Mouse (Mus musculus): ENCODE results near the gene Grik3. TPM values are rescaled to one million over a fixed set of nuclear protein-coding genes. Genes with fewer than 3 reads are reported as not detected.

Grik3 gene
- polyA plus RNA-seq, 1 experiment = not detected

DNA sequence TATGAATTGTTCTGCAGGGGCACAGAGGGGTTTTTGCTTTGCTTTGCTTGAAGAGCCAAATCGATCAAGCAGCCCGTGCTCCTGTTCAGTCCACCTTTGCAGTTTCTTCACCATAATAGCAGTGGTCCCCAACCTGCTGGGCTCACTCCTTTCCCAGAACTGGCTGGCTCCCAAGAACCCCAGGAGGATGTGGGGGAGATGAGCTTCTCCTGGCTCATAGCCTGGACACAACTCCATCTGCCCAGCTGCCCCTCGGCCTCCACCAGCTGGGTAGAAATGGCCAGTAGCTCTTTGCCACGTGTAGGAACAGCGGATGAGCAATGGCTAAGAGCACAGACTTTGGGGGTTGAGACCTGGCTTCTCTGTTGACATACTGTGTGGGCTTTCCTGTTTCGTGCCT lies 171.5 kb downstream of the Grik3 start:
- Histone ChIP-seq H3K9me3 (ENCODE audit: control insufficient read depth, low read length) (no peaks in the 10 kb centered on the region), H3K27me3 (ENCODE audit: control insufficient read depth) (no peaks in the 10 kb centered on the region), H3K4me3 (replicated peaks) (no peak overlapping the region), H3K36me3 (ENCODE audit: control insufficient read depth) (no peaks in the 10 kb centered on the region), H3K4me1 (ENCODE audit: control insufficient read depth) (no peaks in the 10 kb centered on the region)
- TF ChIP-seq GATA1 (IDR thresholded peaks at IDR 0.05; ENCODE audit: low read length) (no peak), TAL1 (IDR thresholded peaks at IDR 0.05; ENCODE audit: low read length) (no peak)

DNA sequence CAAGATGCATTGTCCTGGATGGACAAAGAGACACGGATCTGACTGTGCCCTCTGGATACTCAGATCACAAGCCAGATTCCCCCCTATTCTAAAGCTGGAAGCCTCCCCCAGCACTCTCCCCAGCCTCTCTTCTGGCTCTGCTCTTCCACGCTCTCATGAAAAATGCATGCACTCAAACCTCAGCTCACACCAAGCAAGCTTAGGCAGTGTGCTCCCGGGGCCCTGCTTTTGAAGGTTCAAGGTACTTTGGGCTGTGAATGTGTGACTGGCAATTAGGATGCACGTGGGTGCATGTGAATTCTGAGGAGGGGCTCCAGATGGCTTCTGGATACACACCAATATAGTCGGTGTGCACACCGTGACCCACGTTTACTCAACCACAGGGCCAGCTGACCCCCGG lies 172.8 kb downstream of the Grik3 start:
- Histone ChIP-seq H3K4me1 (ENCODE audit: control insufficient read depth) (no peaks in the 10 kb centered on the region), H3K36me3 (ENCODE audit: control insufficient read depth) (no peaks in the 10 kb centered on the region), H3K9me3 (ENCODE audit: control insufficient read depth, low read length) (no peaks in the 10 kb centered on the region), H3K27me3 (ENCODE audit: control insufficient read depth) (no peaks in the 10 kb centered on the region), H3K4me3 (replicated peaks) (no peak overlapping the region)
- no peak for TF ChIP-seq TAL1 (IDR thresholded peaks at IDR 0.05; ENCODE audit: low read length)
- TF ChIP-seq GATA1 (IDR thresholded peaks at IDR 0.05; ENCODE audit: low read length) = no peak

- TF ChIP-seq TAL1 (IDR thresholded peaks at IDR 0.05; ENCODE audit: low read length) = no peak
- TF ChIP-seq GATA1 (IDR thresholded peaks at IDR 0.05; ENCODE audit: low read length) = no peak
- Histone ChIP-seq H3K4me1 (ENCODE audit: control insufficient read depth) (no peaks in the 10 kb centered on the region), H3K27me3 (ENCODE audit: control insufficient read depth) (no peaks in the 10 kb centered on the region), H3K36me3 (ENCODE audit: control insufficient read depth) (no peaks in the 10 kb centered on the region), H3K9me3 (ENCODE audit: control insufficient read depth, low read length) (no peaks in the 10 kb centered on the region), H3K4me3 (replicated peaks) (no peak overlapping the region)
These were observed 175.5 kb downstream of the Grik3 start for GRCm38 (mm10) chr4:125665955-125666354.

GRCm38 (mm10) chr4:125682007-125682406 lies 191.5 kb downstream of the Grik3 start:
- no peaks in the 10 kb centered on the region for H3K27me3 ChIP-seq (ENCODE audit: control insufficient read depth)
- H3K4me3 ChIP-seq (replicated peaks) = no peak overlapping the region
- TF ChIP-seq TAL1 (IDR thresholded peaks at IDR 0.05; ENCODE audit: low read length) (no peak), GATA1 (IDR thresholded peaks at IDR 0.05; ENCODE audit: low read length) (no peak)
- no peaks in the 10 kb centered on the region for H3K36me3 ChIP-seq (ENCODE audit: control insufficient read depth)
- no peaks in the 10 kb centered on the region for H3K4me1 ChIP-seq (ENCODE audit: control insufficient read depth)
- H3K9me3 ChIP-seq (ENCODE audit: control insufficient read depth, low read length) = no peaks in the 10 kb centered on the region

GRCm38 (mm10) chr4:125687078-125687477 lies 196.6 kb downstream of the Grik3 start:
- no peak overlapping the region for H3K4me3 ChIP-seq (replicated peaks)
- H3K27me3 ChIP-seq (ENCODE audit: control insufficient read depth) = no peaks in the 10 kb centered on the region
- H3K36me3 ChIP-seq (ENCODE audit: control insufficient read depth) = no peaks in the 10 kb centered on the region
- no peaks in the 10 kb centered on the region for H3K9me3 ChIP-seq (ENCODE audit: control insufficient read depth, low read length)
- H3K4me1 ChIP-seq (ENCODE audit: control insufficient read depth) = no peaks in the 10 kb centered on the region
- no peak for TF ChIP-seq TAL1 (IDR thresholded peaks at IDR 0.05; ENCODE audit: low read length)
- no peak for TF ChIP-seq GATA1 (IDR thresholded peaks at IDR 0.05; ENCODE audit: low read length)

- no peaks in the 10 kb centered on the region for H3K4me1 ChIP-seq (ENCODE audit: control insufficient read depth)
- no peaks in the 10 kb centered on the region for H3K36me3 ChIP-seq (ENCODE audit: control insufficient read depth)
- TF ChIP-seq TAL1 (IDR thresholded peaks at IDR 0.05; ENCODE audit: low read length) (no peak), GATA1 (IDR thresholded peaks at IDR 0.05; ENCODE audit: low read length) (no peak)
- H3K9me3 ChIP-seq (ENCODE audit: control insufficient read depth, low read length) = no peaks in the 10 kb centered on the region; the same call in 1 of the 2 replicates
- H3K4me3 ChIP-seq (replicated peaks) = no peak overlapping the region
- peaks cover 4% of the 10 kb centered on the region for H3K27me3 ChIP-seq (ENCODE audit: control insufficient read depth)
These were observed 204.9 kb downstream of the Grik3 start for GRCm38 (mm10) chr4:125695431-125695830.

GRCm38 (mm10) chr4:125696182-125696939 lies 205.9 kb downstream of the Grik3 start:
- H3K27me3 ChIP-seq (ENCODE audit: control insufficient read depth) = peaks cover 4% of the 10 kb centered on the region
- H3K9me3 ChIP-seq (ENCODE audit: control insufficient read depth, low read length) = no peaks in the 10 kb centered on the region; the same call in 1 of the 2 replicates
- TF ChIP-seq GATA1 (IDR thresholded peaks at IDR 0.05; ENCODE audit: low read length) (no peak), TAL1 (IDR thresholded peaks at IDR 0.05; ENCODE audit: low read length) (no peak)
- no peak overlapping the region for H3K4me3 ChIP-seq (replicated peaks)
- no peaks in the 10 kb centered on the region for H3K36me3 ChIP-seq (ENCODE audit: control insufficient read depth)
- H3K4me1 ChIP-seq (ENCODE audit: control insufficient read depth) = no peaks in the 10 kb centered on the region

DNA sequence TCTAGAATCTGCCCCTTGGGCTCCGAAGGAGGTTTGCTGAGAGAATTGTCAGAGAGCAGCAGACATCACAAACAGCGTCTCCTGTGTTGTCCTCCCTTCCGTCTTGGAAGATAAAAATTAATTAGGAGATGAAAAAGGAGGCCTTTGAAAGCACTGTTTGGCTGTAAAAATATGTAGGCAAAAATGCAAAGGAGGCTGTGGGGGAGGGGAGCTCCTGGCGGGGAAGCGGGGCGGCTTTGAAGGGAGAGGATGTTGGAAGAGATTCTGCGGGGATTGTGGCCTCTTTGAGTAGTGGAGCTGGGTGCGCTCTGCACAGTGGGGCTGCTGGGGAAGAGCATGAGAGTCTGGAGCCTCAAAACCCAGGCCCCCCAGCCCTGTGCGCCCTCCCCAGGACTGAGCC lies 207.1 kb downstream of the Grik3 start:
- Histone ChIP-seq H3K4me3 (replicated peaks) (no peak overlapping the region), H3K27me3 (ENCODE audit: control insufficient read depth) (peaks cover 4% of the 10 kb centered on the region), H3K9me3 (ENCODE audit: control insufficient read depth, low read length) (no peaks in the 10 kb centered on the region; the same call in 1 of the 2 replicates), H3K4me1 (ENCODE audit: control insufficient read depth) (no peaks in the 10 kb centered on the region), H3K36me3 (ENCODE audit: control insufficient read depth) (no peaks in the 10 kb centered on the region)
- TF ChIP-seq GATA1 (IDR thresholded peaks at IDR 0.05; ENCODE audit: low read length) (no peak), TAL1 (IDR thresholded peaks at IDR 0.05; ENCODE audit: low read length) (no peak)

- Histone ChIP-seq H3K4me1 (ENCODE audit: control insufficient read depth) (no peaks in the 10 kb centered on the region), H3K36me3 (ENCODE audit: control insufficient read depth) (no peaks in the 10 kb centered on the region), H3K27me3 (ENCODE audit: control insufficient read depth) (peaks cover 4% of the 10 kb centered on the region), H3K4me3 (replicated peaks) (no peak overlapping the region), H3K9me3 (ENCODE audit: control insufficient read depth, low read length) (no peaks in the 10 kb centered on the region)
- TF ChIP-seq TAL1 (IDR thresholded peaks at IDR 0.05; ENCODE audit: low read length) = no peak
- TF ChIP-seq GATA1 (IDR thresholded peaks at IDR 0.05; ENCODE audit: low read length) = no peak
These were observed 208.6 kb downstream of the Grik3 start for GRCm38 (mm10) chr4:125699056-125699455.
